Mouse (Mus musculus): Measurements from ENCODE around the gene Ninj2. TPM values are rescaled to one million over a fixed set of nuclear protein-coding genes. Genes with fewer than 3 reads are reported as not detected.

Ninj2 gene
- polyA plus RNA-seq, 1 experiment = not detected

GRCm38 (mm10) chr6:120180492-120180891 lies 87.3 kb downstream of the Ninj2 start:
- Histone ChIP-seq H3K4me3 (ENCODE audit: insufficient read depth, poor library complexity, severe bottlenecking) (no peak overlapping the region), H3K36me3 (ENCODE audit: control insufficient read depth, insufficient read depth) (no peaks in the 10 kb centered on the region), H3K79me3 (ENCODE audit: low read depth) (no peaks in the 10 kb centered on the region), H3ac (ENCODE audit: control insufficient read depth, insufficient read length, low read depth) (no peak overlapping the region), H3K79me2 (ENCODE audit: control insufficient read depth, insufficient read depth) (no peaks in the 10 kb centered on the region), H3K27me3 (ENCODE audit: control insufficient read depth, insufficient read depth, insufficient read length) (no peaks in the 10 kb centered on the region)
- TF ChIP-seq MYOD1 (IDR thresholded peaks at IDR 0.05; ENCODE audit: control insufficient read depth, insufficient read length, low read depth) (no peak), CEBPB (IDR thresholded peaks at IDR 0.05; ENCODE audit: low read depth) (no peak), MYOG (IDR thresholded peaks at IDR 0.05; ENCODE audit: control insufficient read depth, extremely low read depth, insufficient read length) (no peak), USF1 (IDR thresholded peaks at IDR 0.05; ENCODE audit: low read depth) (no peak), CTCF (IDR thresholded peaks at IDR 0.05; ENCODE audit: control insufficient read depth, insufficient read depth, insufficient read length) (no peak), FOSL1 (IDR thresholded peaks at IDR 0.05; ENCODE audit: insufficient read depth, low read length, poor library complexity, severe bottlenecking) (no peak), MAX (IDR thresholded peaks at IDR 0.05) (no peak)

GRCm38 (mm10) chr6:120182160-120182559 lies 89.0 kb downstream of the Ninj2 start:
- no peaks in the 10 kb centered on the region for H3K79me3 ChIP-seq (ENCODE audit: low read depth)
- H3ac ChIP-seq (ENCODE audit: control insufficient read depth, insufficient read length, low read depth) = no peak overlapping the region
- no peaks in the 10 kb centered on the region for H3K36me3 ChIP-seq (ENCODE audit: control insufficient read depth, insufficient read depth)
- no peaks in the 10 kb centered on the region for H3K79me2 ChIP-seq (ENCODE audit: control insufficient read depth, insufficient read depth)
- no peaks in the 10 kb centered on the region for H3K27me3 ChIP-seq (ENCODE audit: control insufficient read depth, insufficient read depth, insufficient read length)
- no peak overlapping the region for H3K4me3 ChIP-seq (ENCODE audit: insufficient read depth, poor library complexity, severe bottlenecking)
- TF ChIP-seq CEBPB (IDR thresholded peaks at IDR 0.05; ENCODE audit: low read depth) = no peak
- no peak for TF ChIP-seq FOSL1 (IDR thresholded peaks at IDR 0.05; ENCODE audit: insufficient read depth, low read length, poor library complexity, severe bottlenecking)
- no peak for TF ChIP-seq MYOD1 (IDR thresholded peaks at IDR 0.05; ENCODE audit: control insufficient read depth, insufficient read length, low read depth)
- TF ChIP-seq USF1 (IDR thresholded peaks at IDR 0.05; ENCODE audit: low read depth) = no peak
- no peak for TF ChIP-seq CTCF (IDR thresholded peaks at IDR 0.05; ENCODE audit: control insufficient read depth, insufficient read depth, insufficient read length)
- no peak for TF ChIP-seq MAX (IDR thresholded peaks at IDR 0.05)
- no peak for TF ChIP-seq MYOG (IDR thresholded peaks at IDR 0.05; ENCODE audit: control insufficient read depth, extremely low read depth, insufficient read length)

- Histone ChIP-seq H3K27me3 (ENCODE audit: control insufficient read depth, insufficient read depth, insufficient read length) (no peaks in the 10 kb centered on the region), H3K36me3 (ENCODE audit: control insufficient read depth, insufficient read depth) (no peaks in the 10 kb centered on the region), H3ac (ENCODE audit: control insufficient read depth, insufficient read length, low read depth) (no peak overlapping the region), H3K79me3 (ENCODE audit: low read depth) (no peaks in the 10 kb centered on the region), H3K4me3 (ENCODE audit: insufficient read depth, poor library complexity, severe bottlenecking) (no peak overlapping the region), H3K79me2 (ENCODE audit: control insufficient read depth, insufficient read depth) (no peaks in the 10 kb centered on the region)
- TF ChIP-seq MAX (IDR thresholded peaks at IDR 0.05) = no peak
- no peak for TF ChIP-seq USF1 (IDR thresholded peaks at IDR 0.05; ENCODE audit: low read depth)
- TF ChIP-seq FOSL1 (IDR thresholded peaks at IDR 0.05; ENCODE audit: insufficient read depth, low read length, poor library complexity, severe bottlenecking) = no peak
- no peak for TF ChIP-seq MYOG (IDR thresholded peaks at IDR 0.05; ENCODE audit: control insufficient read depth, extremely low read depth, insufficient read length)
- TF ChIP-seq CEBPB (IDR thresholded peaks at IDR 0.05; ENCODE audit: low read depth) = no peak
- TF ChIP-seq CTCF (IDR thresholded peaks at IDR 0.05; ENCODE audit: control insufficient read depth, insufficient read depth, insufficient read length) = no peak
- TF ChIP-seq MYOD1 (IDR thresholded peaks at IDR 0.05; ENCODE audit: control insufficient read depth, insufficient read length, low read depth) = no peak
These were observed 90.6 kb downstream of the Ninj2 start for GRCm38 (mm10) chr6:120183771-120184170.

DNA sequence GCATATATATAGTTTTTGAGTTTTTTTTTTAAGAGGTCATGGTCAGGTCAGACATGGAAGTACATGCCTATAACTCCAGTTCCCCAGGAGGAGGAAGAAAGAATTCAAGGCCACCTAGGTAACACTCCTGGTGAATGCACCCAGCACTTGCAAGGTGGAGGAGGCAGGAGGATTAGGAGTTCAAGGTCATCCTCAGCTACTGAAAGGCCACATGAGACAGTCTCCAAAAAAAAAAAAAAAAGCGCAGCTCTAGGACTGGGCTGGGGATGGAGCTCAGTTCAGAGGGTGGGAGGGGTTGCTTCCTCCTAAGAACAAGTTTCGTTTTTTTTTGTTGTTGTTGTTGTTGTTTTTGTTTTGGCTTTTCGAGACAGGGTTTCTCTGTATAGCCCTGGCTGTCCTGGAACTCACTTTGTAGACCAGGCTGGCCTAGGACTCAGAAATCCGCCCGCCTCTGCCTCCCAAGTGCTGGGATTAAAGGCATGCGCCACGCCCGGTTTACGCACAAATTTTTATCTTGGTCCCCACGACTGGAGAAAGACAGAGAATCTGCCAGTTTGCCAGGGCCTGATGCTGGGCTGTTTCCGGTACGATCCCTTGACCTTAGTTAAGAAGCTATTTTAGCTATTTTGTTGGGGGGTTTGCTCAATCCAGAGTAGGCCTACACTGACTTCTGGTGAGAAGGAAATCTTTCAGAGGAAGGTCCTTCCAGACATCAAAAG lies 92.0 kb downstream of the Ninj2 start:
- TF ChIP-seq CEBPB (IDR thresholded peaks at IDR 0.05; ENCODE audit: low read depth) (no peak), FOSL1 (IDR thresholded peaks at IDR 0.05; ENCODE audit: insufficient read depth, low read length, poor library complexity, severe bottlenecking) (no peak)
- Histone ChIP-seq H3K4me3 (ENCODE audit: insufficient read depth, poor library complexity, severe bottlenecking) (no peak overlapping the region), H3K79me2 (ENCODE audit: control insufficient read depth, insufficient read depth) (no peaks in the 10 kb centered on the region)

GRCm38 (mm10) chr6:120185756-120186155 lies 92.6 kb downstream of the Ninj2 start:
- TF ChIP-seq USF1 (IDR thresholded peaks at IDR 0.05; ENCODE audit: low read depth) (no peak), MYOD1 (IDR thresholded peaks at IDR 0.05; ENCODE audit: control insufficient read depth, insufficient read length, low read depth) (no peak), FOSL1 (IDR thresholded peaks at IDR 0.05; ENCODE audit: insufficient read depth, low read length, poor library complexity, severe bottlenecking) (no peak), MYOG (IDR thresholded peaks at IDR 0.05; ENCODE audit: control insufficient read depth, extremely low read depth, insufficient read length) (no peak), CTCF (IDR thresholded peaks at IDR 0.05; ENCODE audit: control insufficient read depth, insufficient read depth, insufficient read length) (no peak), MAX (IDR thresholded peaks at IDR 0.05) (no peak), CEBPB (IDR thresholded peaks at IDR 0.05; ENCODE audit: low read depth) (no peak)
- H3K79me3 ChIP-seq (ENCODE audit: low read depth) = no peaks in the 10 kb centered on the region
- H3K27me3 ChIP-seq (ENCODE audit: control insufficient read depth, insufficient read depth, insufficient read length) = no peaks in the 10 kb centered on the region
- H3K79me2 ChIP-seq (ENCODE audit: control insufficient read depth, insufficient read depth) = no peaks in the 10 kb centered on the region
- H3K4me3 ChIP-seq (ENCODE audit: insufficient read depth, poor library complexity, severe bottlenecking) = no peak overlapping the region
- no peaks in the 10 kb centered on the region for H3K36me3 ChIP-seq (ENCODE audit: control insufficient read depth, insufficient read depth)
- H3ac ChIP-seq (ENCODE audit: control insufficient read depth, insufficient read length, low read depth) = no peak overlapping the region

More for the DNA sequence above, 92.0 kb downstream of the Ninj2 start:
- Histone ChIP-seq H3K79me3 (ENCODE audit: low read depth) (no peaks in the 10 kb centered on the region), H3ac (ENCODE audit: control insufficient read depth, insufficient read length, low read depth) (no peak overlapping the region), H3K36me3 (ENCODE audit: control insufficient read depth, insufficient read depth) (no peaks in the 10 kb centered on the region), H3K27me3 (ENCODE audit: control insufficient read depth, insufficient read depth, insufficient read length) (no peaks in the 10 kb centered on the region)

DNA sequence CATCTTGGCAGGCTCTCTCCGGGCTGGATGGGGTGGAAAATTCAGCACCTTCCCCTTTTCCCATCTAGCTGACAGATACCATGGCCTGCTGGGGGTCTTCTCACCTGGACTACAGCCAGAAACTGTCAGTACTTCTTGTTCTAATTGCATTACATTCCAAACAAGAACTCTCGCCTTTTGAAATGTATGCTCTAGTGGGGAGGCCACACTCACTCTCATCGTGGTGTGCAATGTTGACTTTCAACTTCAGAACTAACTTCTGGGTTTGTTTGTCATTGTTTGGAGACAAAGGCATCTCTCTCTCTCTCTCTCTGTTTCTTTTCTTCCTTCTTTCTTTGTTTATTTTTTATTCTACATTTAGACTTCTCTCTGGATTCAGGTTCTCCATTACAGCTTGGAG lies 93.4 kb downstream of the Ninj2 start:
- no peak for TF ChIP-seq FOSL1 (IDR thresholded peaks at IDR 0.05; ENCODE audit: insufficient read depth, low read length, poor library complexity, severe bottlenecking)
- H3K79me3 ChIP-seq (ENCODE audit: low read depth) = no peaks in the 10 kb centered on the region
- no peak overlapping the region for H3ac ChIP-seq (ENCODE audit: control insufficient read depth, insufficient read length, low read depth)
- no peaks in the 10 kb centered on the region for H3K79me2 ChIP-seq (ENCODE audit: control insufficient read depth, insufficient read depth)
- no peaks in the 10 kb centered on the region for H3K27me3 ChIP-seq (ENCODE audit: control insufficient read depth, insufficient read depth, insufficient read length)
- H3K36me3 ChIP-seq (ENCODE audit: control insufficient read depth, insufficient read depth) = no peaks in the 10 kb centered on the region
- H3K4me3 ChIP-seq (ENCODE audit: insufficient read depth, poor library complexity, severe bottlenecking) = no peak overlapping the region
